Mouse (Mus musculus) adrenal gland, postnatal 4 days (tissue): ENCODE measurements around the gene Caln1. TPM values are rescaled to one million over a fixed set of nuclear protein-coding genes. Genes with fewer than 3 reads are reported as not detected.

Source experiments
- DNase-seq, 2 experiments: peaks; one replicate each; pipeline ENCODE4 v3.0.0; 2021 to 2022; ENCODE audit warnings: low spot score in 2 of 2, mixed read lengths in 2 of 2
- long read RNA-seq, 2 experiments: library from polyadenylated mRNA; stranded (forward); transcript quantifications; one replicate each; pipeline ENCODE4 v2.0.0; 2021
- total RNA-seq, 2 experiments: library from RNA; stranded (reverse); gene quantifications; 2 replicates each; pipeline ENCODE4 v1.2.3; 2021

Gene Caln1
- total RNA-seq, result 10 to 100 TPM; 46.1 to 47.0 TPM
- long read RNA-seq, experiment 1, full-length matches to known transcripts, result 58 of 80 reads
- long read RNA-seq, experiment 1, partial matches to known transcripts, result 4 of 80 reads
- long read RNA-seq, experiment 1, other reads (novel, unspliced or antisense), result 18 of 80 reads
- long read RNA-seq, experiment 2, full-length matches to known transcripts, result 57 of 107 reads
- long read RNA-seq, experiment 2, partial matches to known transcripts, result 24 of 107 reads
- long read RNA-seq, experiment 2, other reads (novel, unspliced or antisense), result 26 of 107 reads

DNA sequence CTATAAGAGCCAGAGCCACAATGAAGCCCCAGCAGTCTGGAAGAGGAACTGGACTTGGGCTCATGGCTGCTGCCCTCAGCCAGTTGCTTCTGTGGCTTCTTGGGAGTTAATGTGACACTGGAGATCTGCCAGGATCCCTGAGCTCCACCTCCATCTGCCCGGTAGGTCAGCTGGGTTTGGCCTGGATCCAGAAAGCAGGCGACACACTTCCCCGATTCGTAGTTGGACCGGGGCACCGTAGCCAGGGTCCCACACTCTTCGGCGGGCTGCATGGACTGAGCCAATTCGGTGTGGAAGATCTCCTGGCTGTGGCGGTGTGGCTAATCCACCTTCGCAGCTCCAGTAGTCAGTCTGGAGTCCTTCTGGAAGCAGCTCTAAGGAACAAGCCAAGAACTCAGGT, at the start of gene Caln1:
Gene Caln1 (plus strand): TSS at position 219 of the 400 bp plus-strand sequence.
- peak; percentile 11 to 50 for DNase-seq

DNA sequence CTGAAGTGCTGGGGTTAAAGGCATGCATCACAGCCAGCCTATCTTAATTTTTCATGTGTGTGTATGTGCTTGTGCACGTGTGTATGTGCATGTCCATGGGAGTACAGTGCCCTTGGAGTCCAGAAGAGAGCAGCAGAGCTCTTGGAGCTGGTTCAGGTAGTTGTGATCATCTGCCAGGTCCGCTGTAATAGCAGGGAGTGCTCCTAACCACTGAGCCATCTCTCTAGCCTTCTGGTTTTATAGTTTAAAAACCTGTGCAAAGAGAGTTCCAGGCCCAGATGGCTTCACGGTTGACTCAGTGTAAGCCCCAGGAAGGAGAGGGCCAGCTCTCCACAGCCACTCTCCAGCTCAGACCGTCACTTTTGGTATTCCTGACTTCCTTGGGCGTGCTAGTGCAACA, 49.5 kb upstream of the Caln1 start:
- DNase-seq, result no peak

- peak in 1 of 2 experiments; percentile 11 for DNase-seq
Observed at GRCm38 (mm10) chr5:130320485-130320884, 48.8 kb upstream of the Caln1 start.

- no peak for DNase-seq
Observed at GRCm38 (mm10) chr5:130325486-130325885, 43.8 kb upstream of the Caln1 start.

DNA sequence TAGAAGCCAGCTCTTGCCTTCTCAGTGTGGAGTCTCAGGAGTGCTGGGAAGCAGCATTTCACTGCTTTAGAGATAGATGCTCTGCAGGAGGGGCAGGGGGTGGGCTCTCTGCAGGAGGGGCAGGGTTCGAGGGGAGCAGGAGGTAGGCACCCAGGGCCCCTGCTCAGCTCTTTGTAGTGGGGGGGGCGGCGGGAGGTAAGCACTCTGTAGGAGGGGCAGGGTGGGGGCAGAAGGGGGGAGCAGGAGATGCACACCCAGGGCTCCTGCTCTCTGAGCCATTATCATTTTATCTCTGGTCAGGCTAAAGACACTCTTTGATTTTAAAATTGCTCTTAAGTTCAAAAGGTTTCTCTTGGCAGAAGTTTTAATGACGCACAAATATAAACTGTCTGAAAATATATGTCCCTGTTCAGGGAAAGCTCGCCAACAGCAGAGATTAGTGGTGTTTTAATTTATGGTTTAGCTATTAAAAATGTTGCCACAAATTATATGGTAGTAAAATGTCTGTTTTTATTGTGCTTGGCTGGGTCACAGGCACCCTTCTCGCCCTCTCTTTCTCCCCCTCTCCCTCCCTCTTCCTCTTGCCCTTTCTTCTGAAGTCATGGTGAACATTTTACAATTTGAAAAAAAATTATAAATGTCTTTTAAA, 41.5 kb upstream of the Caln1 start:
- DNase-seq, result no peak

DNA sequence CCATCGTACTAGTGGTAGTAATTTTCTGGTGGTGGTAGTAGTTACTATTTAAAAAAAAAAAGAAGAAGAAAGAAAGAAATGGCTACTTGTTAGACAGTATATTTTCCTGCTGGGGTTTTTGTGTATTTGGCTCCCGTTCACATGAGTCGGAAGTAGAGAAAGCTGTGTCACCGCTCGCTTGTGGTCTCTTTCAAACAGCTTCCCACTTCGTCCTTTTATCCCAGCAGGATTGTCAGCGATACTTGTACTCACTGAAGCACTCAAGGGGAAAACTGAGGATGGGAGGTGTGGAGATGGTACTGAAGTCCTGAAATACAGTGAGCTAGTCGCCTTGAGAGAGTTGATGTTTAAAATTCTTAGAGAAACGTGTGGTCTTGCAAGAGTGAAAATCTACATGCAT, 40.9 kb upstream of the Caln1 start:
- no peak for DNase-seq

GRCm38 (mm10) chr5:130329889-130330288, 39.4 kb upstream of the Caln1 start:
- DNase-seq, result no peak

GRCm38 (mm10) chr5:130330801-130331200, 38.5 kb upstream of the Caln1 start:
- DNase-seq, result no peak

DNA sequence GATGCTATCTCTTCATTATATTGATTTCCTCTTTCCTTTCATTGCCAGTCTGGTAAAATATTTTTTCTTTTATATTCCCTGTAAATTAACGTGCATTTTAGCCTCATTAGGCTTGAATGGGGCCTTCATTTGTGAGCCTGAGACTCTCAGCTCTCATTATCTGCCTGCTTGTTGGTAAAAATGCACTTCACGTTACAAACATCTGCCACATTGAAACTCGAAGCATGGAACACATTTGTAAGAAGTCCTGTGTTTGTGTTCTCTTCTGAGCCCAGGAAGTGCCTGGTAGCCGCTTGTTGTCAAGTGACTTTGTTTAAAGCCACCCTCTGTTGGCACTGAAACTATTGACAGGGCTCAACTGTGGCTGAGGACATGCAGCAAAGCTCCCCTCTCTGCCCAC, 38.0 kb upstream of the Caln1 start:
- DNase-seq, result no peak

- DNase-seq, result no peak
Observed at GRCm38 (mm10) chr5:130333566-130333965, 35.7 kb upstream of the Caln1 start.

DNA sequence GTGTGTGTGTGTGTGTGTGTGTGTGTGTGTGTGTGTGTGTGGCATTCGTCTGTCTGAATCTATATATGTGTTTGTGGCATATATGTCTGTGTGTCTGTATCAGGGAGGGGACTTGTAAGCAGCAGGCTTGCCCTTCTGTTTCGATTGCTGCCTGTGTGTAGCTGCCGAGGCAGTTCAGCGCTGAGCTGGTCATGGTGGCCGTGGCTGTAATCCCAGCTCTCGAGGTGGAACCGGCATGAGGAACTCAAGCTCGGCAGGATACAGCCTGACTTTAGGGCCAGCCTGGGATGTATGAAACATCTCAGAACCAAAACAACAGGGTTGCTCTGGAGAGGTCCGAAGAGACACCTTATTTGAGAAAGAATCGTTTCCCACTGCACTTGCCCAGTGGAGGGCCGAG, 35.3 kb upstream of the Caln1 start:
- no peak for DNase-seq

GRCm38 (mm10) chr5:130335462-130335861, 33.8 kb upstream of the Caln1 start:
- DNase-seq, result no peak

GRCm38 (mm10) chr5:130340656-130341055, 28.6 kb upstream of the Caln1 start:
- peak in 1 of 2 experiments; percentile 6 for DNase-seq

DNA sequence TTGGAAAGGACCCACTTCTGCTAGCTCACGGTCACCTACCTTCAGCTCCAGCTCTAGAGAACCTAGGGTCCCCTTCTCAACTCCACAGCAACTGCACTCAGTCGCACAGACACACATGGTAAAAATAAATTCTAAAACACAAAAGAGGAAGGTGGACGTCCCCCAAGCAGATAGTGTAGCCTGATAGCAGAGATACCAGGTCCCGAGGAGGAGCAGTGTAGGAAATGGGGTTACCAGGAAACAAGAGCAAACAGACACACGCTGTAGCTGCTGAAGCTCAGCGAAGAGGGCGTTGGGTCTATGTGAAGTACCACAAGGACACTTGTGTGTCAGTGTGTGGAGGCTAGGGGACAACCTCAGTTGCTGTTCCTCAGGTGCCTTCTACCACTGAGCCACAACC, 24.3 kb upstream of the Caln1 start:
- DNase-seq, result no peak

- no peak for DNase-seq
Observed at GRCm38 (mm10) chr5:130345871-130346270, 23.4 kb upstream of the Caln1 start.

- no peak for DNase-seq
Observed at GRCm38 (mm10) chr5:130355223-130355622, 14.0 kb upstream of the Caln1 start.

GRCm38 (mm10) chr5:130363111-130363510, 6.1 kb upstream of the Caln1 start:
- DNase-seq, result no peak

DNA sequence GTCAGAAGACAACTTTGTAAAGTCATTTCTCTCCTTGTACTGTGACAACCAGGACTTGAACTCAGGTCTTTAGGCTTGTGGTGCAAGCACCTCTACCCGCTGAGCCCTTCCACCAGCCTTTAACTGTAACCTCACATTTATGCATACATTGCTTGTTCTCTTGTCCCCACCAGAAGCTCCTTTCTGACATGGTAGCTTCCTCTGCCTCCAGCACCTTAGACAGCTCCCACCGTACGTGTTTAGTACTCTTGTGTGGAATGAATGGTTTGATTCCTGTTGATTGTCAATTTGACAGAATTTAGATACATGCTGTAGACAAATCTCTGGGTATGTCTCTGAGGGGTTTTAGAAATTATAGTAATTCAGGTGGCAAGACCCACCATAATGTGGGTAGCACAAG, 5.5 kb upstream of the Caln1 start:
- no peak for DNase-seq

DNA sequence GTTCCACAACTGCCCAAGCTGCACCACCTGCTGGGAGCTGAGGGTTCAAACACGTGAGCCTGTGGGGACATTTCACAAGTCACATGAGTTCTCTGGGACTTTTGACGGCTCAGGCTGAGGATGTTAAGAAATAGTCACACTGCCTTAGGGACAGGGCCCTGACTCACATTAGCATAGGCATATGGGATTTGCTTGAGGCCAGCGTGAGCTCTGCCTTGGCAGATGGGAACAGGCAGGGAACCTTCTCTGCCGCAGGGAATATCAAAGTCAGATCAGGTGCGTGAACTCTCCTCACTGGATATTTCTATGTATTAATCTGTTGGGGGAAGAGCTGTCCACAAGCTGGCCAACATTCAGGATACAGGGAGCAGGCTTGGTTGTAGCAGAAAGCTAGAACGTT, 1.0 kb upstream of the Caln1 start:
- DNase-seq, result no peak

GRCm38 (mm10) chr5:130375411-130375810, 6.2 kb downstream of the Caln1 start:
- DNase-seq, result no peak

DNA sequence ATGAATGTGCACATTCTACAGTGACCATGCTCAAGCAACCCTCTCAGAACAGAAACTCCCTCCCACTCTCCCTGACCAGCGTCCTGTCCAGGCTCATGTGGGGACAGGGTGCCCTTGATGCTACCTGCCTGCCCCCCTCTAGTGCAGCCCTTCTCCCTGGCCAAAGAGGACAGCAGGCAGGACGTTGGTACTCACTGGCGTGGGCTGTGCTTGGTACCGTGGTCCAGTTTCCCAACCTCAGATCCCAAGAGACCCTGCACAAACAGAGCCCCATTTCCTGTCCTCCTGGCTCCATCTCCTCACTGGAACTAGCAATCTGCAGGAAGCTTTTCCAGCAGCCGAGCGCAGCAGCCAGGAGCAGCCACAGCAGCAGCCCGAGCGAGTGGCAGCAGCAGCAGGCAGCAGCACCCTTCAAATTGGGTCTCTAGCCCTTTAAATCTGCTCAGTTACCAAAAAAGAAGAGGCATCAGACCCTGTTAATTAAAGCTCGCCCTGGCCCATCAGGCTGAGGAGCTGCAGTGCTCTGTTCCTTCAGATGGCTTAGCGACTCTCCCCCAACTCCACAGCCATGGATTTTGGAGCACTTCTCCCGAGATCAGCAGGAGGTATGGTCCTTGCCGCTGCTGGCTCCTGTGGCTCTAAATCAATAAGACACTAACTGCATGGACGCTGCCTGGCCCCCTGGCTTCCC, 15.1 kb downstream of the Caln1 start, which contains the start of gene A330070K13Rik:
Gene A330070K13Rik (minus strand): TSS at position 410 of the 691 bp plus-strand sequence.
- no peak for DNase-seq

DNA sequence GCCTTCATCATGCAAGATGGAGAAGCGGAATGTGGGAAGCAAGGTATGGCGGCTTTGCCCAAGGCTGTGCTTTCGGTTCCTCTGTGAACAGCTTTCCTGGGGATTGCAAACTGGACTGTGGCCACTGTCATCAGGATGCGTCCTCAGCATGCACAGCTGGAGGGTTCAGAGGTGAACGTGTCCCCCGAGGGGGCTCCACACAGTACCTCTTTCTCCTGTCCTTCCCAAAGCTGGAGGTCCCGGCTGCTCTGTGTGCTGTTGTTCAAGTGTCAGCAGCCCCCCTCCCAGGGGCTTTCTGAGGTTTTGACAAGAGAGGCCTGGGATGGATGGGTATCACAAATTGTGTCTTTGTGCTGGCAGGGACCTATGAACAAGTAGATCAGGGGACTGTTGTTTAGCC, 17.2 kb downstream of the Caln1 start:
- DNase-seq, result no peak
